Mouse (Mus musculus) G1E (cell line): ENCODE data around the gene C1qa.

ENCODE experiments used
- CTCF ChIP-seq: IDR thresholded peaks from 2 replicates; pipeline ENCODE4 v1.5.1; 2012; ENCODE audit warnings: low read depth, low read length, inconsistent platforms, mixed read lengths
- GATA1 ChIP-seq: IDR thresholded peaks from 2 replicates; pipeline ENCODE4 v1.6.1; 2012; ENCODE audit warnings: borderline replicate concordance, low read length, inconsistent platforms, mixed read lengths
- POLR2AphosphoS5 ChIP-seq: IDR thresholded peaks from 2 replicates; pipeline ENCODE4 v1.6.1; 2012; ENCODE audit warnings: low read depth, low read length, inconsistent platforms; ENCODE audit not compliant: insufficient replicate concordance

DNA sequence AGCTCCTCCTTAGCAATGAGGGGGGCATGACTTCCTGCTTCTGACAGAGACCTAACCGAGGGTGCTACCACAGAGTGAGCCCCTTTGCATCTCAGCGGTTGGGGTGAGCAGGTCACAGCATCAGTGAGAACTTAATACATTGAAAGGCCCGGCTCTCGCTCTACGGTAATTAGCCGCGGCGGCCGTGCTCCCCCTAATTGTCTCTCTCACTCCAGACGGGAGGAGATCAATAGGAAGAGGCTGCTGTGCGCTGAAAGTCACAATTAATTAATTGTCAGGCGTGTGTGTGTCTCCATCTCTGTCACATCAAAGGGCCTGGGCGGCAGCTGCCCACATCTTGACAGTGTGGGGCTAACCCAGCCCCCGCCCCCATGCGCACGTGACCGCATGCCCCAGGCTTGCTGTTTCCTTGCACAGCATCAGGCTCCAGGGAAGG lies 12.6 kb upstream of the C1qa start:
- TF ChIP-seq POLR2AphosphoS5 (no peak), CTCF (no peak), GATA1 (no peak)
